Mouse (Mus musculus): Measurements from ENCODE around the gene Hs6st3. TPM values are rescaled to one million over a fixed set of nuclear protein-coding genes. Genes with fewer than 3 reads are reported as not detected.
"Not testable (repeated sequence)": the region's sequence is repeated elsewhere in the genome, so short reads cannot be mapped to it uniquely, and the experiment has no call there.

The Hs6st3 gene
- polyA plus RNA-seq, 1 experiment from 2014 or later = 0.16 TPM

GRCm38 (mm10) chr14:119260176-119260962 is 122.2 kb downstream of the Hs6st3 start:
- Histone ChIP-seq H3K9me3 (replicated peaks) (no peaks in the 10 kb centered on the region), H3K4me3 (no peak overlapping the region), H3K36me3 (no peaks in the 10 kb centered on the region), H3K4me1 (0 out of 2 replicates have a peak, but pooled peaks cover 6% of the 10 kb centered on the region), H3K27me3 (ENCODE audit: low read depth, poor library complexity, severe bottlenecking) (no peaks in the 10 kb centered on the region), H3K27ac (no peak overlapping the region)
- 80% methylated on average over 14 of the region's 14 CpGs for WGBS
- no peak for DNase-seq (ENCODE audit: low spot score)

GRCm38 (mm10) chr14:119266334-119266733 is 128.2 kb downstream of the Hs6st3 start:
- no peak for DNase-seq (ENCODE audit: low spot score)
- WGBS = 81% methylated on average over 7 of the region's 7 CpGs
- no peaks in the 10 kb centered on the region for H3K4me1 ChIP-seq
- H3K27me3 ChIP-seq (ENCODE audit: low read depth, poor library complexity, severe bottlenecking) = no peaks in the 10 kb centered on the region
- no peak overlapping the region for H3K27ac ChIP-seq
- no peaks in the 10 kb centered on the region for H3K36me3 ChIP-seq
- H3K9me3 ChIP-seq (replicated peaks) = no peaks in the 10 kb centered on the region
- no peak overlapping the region for H3K4me3 ChIP-seq

- no peaks in the 10 kb centered on the region for H3K9me3 ChIP-seq (replicated peaks)
- DNase-seq (ENCODE audit: low spot score) = no peak
- H3K4me3 ChIP-seq = no peak overlapping the region
- H3K27ac ChIP-seq = no peak overlapping the region
- no peaks in the 10 kb centered on the region for H3K4me1 ChIP-seq
- no peaks in the 10 kb centered on the region for H3K36me3 ChIP-seq
- WGBS = 85% methylated on average over 7 of the region's 7 CpGs
- H3K27me3 ChIP-seq (ENCODE audit: low read depth, poor library complexity, severe bottlenecking) = no peaks in the 10 kb centered on the region
These were observed 134.9 kb downstream of the Hs6st3 start for GRCm38 (mm10) chr14:119273088-119273487.

- H3K9me3 ChIP-seq (replicated peaks); H3K36me3 ChIP-seq; H3K4me1 ChIP-seq; DNase-seq (ENCODE audit: low spot score); H3K4me3 ChIP-seq; H3K27ac ChIP-seq; H3K27me3 ChIP-seq (ENCODE audit: low read depth, poor library complexity, severe bottlenecking): not testable (repeated sequence)
- WGBS = 92% methylated on average over 15 of the region's 15 CpGs
These were observed 140.0 kb downstream of the Hs6st3 start for GRCm38 (mm10) chr14:119278156-119278555.

- DNase-seq (ENCODE audit: low spot score) = no peak
- H3K9me3 ChIP-seq (replicated peaks) = no peaks in the 10 kb centered on the region
- 83% methylated on average over 3 of the region's 3 CpGs for WGBS
- no peaks in the 10 kb centered on the region for H3K4me1 ChIP-seq
- no peaks in the 10 kb centered on the region for H3K36me3 ChIP-seq
- H3K27me3 ChIP-seq (ENCODE audit: low read depth, poor library complexity, severe bottlenecking) = no peaks in the 10 kb centered on the region
- H3K27ac ChIP-seq = no peak overlapping the region
- no peak overlapping the region for H3K4me3 ChIP-seq
These were observed 145.8 kb downstream of the Hs6st3 start for GRCm38 (mm10) chr14:119283951-119284350.

GRCm38 (mm10) chr14:119289668-119290067 is 151.5 kb downstream of the Hs6st3 start:
- Histone ChIP-seq H3K36me3 (no peaks in the 10 kb centered on the region), H3K27ac (no peak overlapping the region), H3K4me3 (no peak overlapping the region), H3K4me1 (no peaks in the 10 kb centered on the region), H3K27me3 (ENCODE audit: low read depth, poor library complexity, severe bottlenecking) (no peaks in the 10 kb centered on the region), H3K9me3 (replicated peaks) (no peaks in the 10 kb centered on the region)
- 71% methylated on average over 1 of the region's 1 CpGs for WGBS
- DNase-seq (ENCODE audit: low spot score) = no peak

GRCm38 (mm10) chr14:119294071-119294470 is 155.9 kb downstream of the Hs6st3 start:
- H3K4me1 ChIP-seq = no peaks in the 10 kb centered on the region
- WGBS = 86% methylated on average over 6 of the region's 6 CpGs
- no peak for DNase-seq (ENCODE audit: low spot score)
- no peak overlapping the region for H3K27ac ChIP-seq
- H3K27me3 ChIP-seq (ENCODE audit: low read depth, poor library complexity, severe bottlenecking) = no peaks in the 10 kb centered on the region
- H3K4me3 ChIP-seq = no peak overlapping the region
- no peaks in the 10 kb centered on the region for H3K9me3 ChIP-seq (replicated peaks)
- H3K36me3 ChIP-seq = no peaks in the 10 kb centered on the region

- no peaks in the 10 kb centered on the region for H3K4me1 ChIP-seq
- H3K27ac ChIP-seq = no peak overlapping the region
- no peaks in the 10 kb centered on the region for H3K36me3 ChIP-seq
- no peaks in the 10 kb centered on the region for H3K9me3 ChIP-seq (replicated peaks)
- no peaks in the 10 kb centered on the region for H3K27me3 ChIP-seq (ENCODE audit: low read depth, poor library complexity, severe bottlenecking)
- H3K4me3 ChIP-seq = no peak overlapping the region
- DNase-seq (ENCODE audit: low spot score) = no peak
- 79% methylated on average over 3 of the region's 3 CpGs for WGBS
These were observed 168.3 kb downstream of the Hs6st3 start for GRCm38 (mm10) chr14:119306461-119306860.

- no peak for DNase-seq (ENCODE audit: low spot score)
- Histone ChIP-seq H3K9me3 (replicated peaks) (no peaks in the 10 kb centered on the region), H3K27ac (no peak overlapping the region), H3K4me3 (no peak overlapping the region), H3K4me1 (no peaks in the 10 kb centered on the region), H3K27me3 (ENCODE audit: low read depth, poor library complexity, severe bottlenecking) (no peaks in the 10 kb centered on the region), H3K36me3 (no peaks in the 10 kb centered on the region)
- WGBS = 82% methylated on average over 2 of the region's 2 CpGs
These were observed 180.2 kb downstream of the Hs6st3 start for GRCm38 (mm10) chr14:119318379-119318778.

- 88% methylated on average over 11 of the region's 11 CpGs for WGBS
- H3K36me3 ChIP-seq = no peaks in the 10 kb centered on the region
- no peak for DNase-seq (ENCODE audit: low spot score)
These were observed 209.1 kb downstream of the Hs6st3 start for GRCm38 (mm10) chr14:119347236-119347635.

GRCm38 (mm10) chr14:119361414-119361813 is 223.3 kb downstream of the Hs6st3 start:
- no peaks in the 10 kb centered on the region for H3K4me1 ChIP-seq
- no peak overlapping the region for H3K27ac ChIP-seq
- H3K36me3 ChIP-seq = no peaks in the 10 kb centered on the region
- 98% methylated on average over 4 of the region's 4 CpGs for WGBS
- DNase-seq (ENCODE audit: low spot score) = no peak
- H3K4me3 ChIP-seq = no peak overlapping the region
- H3K9me3 ChIP-seq (replicated peaks) = no peaks in the 10 kb centered on the region
- no peaks in the 10 kb centered on the region for H3K27me3 ChIP-seq (ENCODE audit: low read depth, poor library complexity, severe bottlenecking)

More at GRCm38 (mm10) chr14:119347236-119347635, 209.1 kb downstream of the Hs6st3 start:
- Histone ChIP-seq H3K27me3 (ENCODE audit: low read depth, poor library complexity, severe bottlenecking) (no peaks in the 10 kb centered on the region), H3K27ac (no peak overlapping the region), H3K9me3 (replicated peaks) (no peaks in the 10 kb centered on the region), H3K4me1 (no peaks in the 10 kb centered on the region), H3K4me3 (no peak overlapping the region)

GRCm38 (mm10) chr14:119367866-119368425 is 229.8 kb downstream of the Hs6st3 start:
- Histone ChIP-seq H3K4me1 (no peaks in the 10 kb centered on the region), H3K9me3 (replicated peaks) (no peaks in the 10 kb centered on the region), H3K27me3 (ENCODE audit: low read depth, poor library complexity, severe bottlenecking) (no peaks in the 10 kb centered on the region), H3K36me3 (no peaks in the 10 kb centered on the region), H3K27ac (no peak overlapping the region), H3K4me3 (no peak overlapping the region)
- no peak for DNase-seq (ENCODE audit: low spot score)
- 79% methylated on average over 3 of the region's 3 CpGs for WGBS

GRCm38 (mm10) chr14:119369274-119369673 is 231.1 kb downstream of the Hs6st3 start:
- DNase-seq (ENCODE audit: low spot score) = no peak
- H3K9me3 ChIP-seq (replicated peaks) = no peaks in the 10 kb centered on the region
- H3K27me3 ChIP-seq (ENCODE audit: low read depth, poor library complexity, severe bottlenecking) = no peaks in the 10 kb centered on the region
- H3K4me1 ChIP-seq = no peaks in the 10 kb centered on the region
- H3K4me3 ChIP-seq = no peak overlapping the region
- WGBS = 81% methylated on average over 8 of the region's 8 CpGs
- no peak overlapping the region for H3K27ac ChIP-seq
- no peaks in the 10 kb centered on the region for H3K36me3 ChIP-seq
